8 mouse cellular contexts compared by ENCODE assay signal in genomic region chr11:44581277-44581683, GRCm38 (mm10). TPM values are rescaled to one million over a fixed set of nuclear protein-coding genes. Genes with fewer than 3 reads are reported as not detected.
DNase-seq lines count a peak whose midpoint lies in the region; ATAC-seq and TF ChIP-seq lines count a peak whose summit lies in the region.

No protein-coding gene starts in this region.

- no peaks in the 10 kb centered on the region for H3K36me3 ChIP-seq in heart, postnatal 0 days (replicated peaks; ENCODE audit: control insufficient read depth, insufficient read depth, low read length)
- no peaks in the 10 kb centered on the region for H3K36me3 ChIP-seq in liver, embryonic 16.5 days (ENCODE audit: control insufficient read depth, insufficient read depth)

- peak; percentile 68 for TF ChIP-seq CTCF in layer of hippocampus, adult 2 months (conservative IDR thresholded peaks at IDR 0.05)
- TF ChIP-seq CTCF in heart, postnatal 0 days (IDR thresholded peaks at IDR 0.05; ENCODE audit: low read depth): peak; percentile 58

- peak; percentile 85 for ATAC-seq in common myeloid progenitor, adult 5-6 weeks (replicated peaks; ENCODE audit: low read depth, poor library complexity, severe bottlenecking)
- peak; percentile 71 for ATAC-seq in heart, postnatal 0 days (ENCODE audit: insufficient read depth, low read depth)
- ATAC-seq in liver, embryonic 16.5 days (ENCODE audit: low read depth): peak; percentile 55

- no peak overlapping the region for H3K9ac ChIP-seq in heart, postnatal 0 days (replicated peaks; ENCODE audit: low read depth, low read length)
- no peak overlapping the region for H3K9ac ChIP-seq in liver, embryonic 16.5 days (ENCODE audit: low read depth, low read length)

- DNase-seq in layer of hippocampus, adult 2 months (ENCODE audit: low spot score in 2 of 2): no peak
- no peak for DNase-seq in layer of hippocampus, adult 9-10 months (ENCODE audit: low spot score)
- DNase-seq in ZHBTc4 (ENCODE audit: low read depth, low spot score): peak; percentile 87
- DNase-seq in heart, postnatal 0 days (ENCODE audit: low spot score): peak; percentile 67
- peak; percentile 43 to 73 for DNase-seq in spleen, postnatal 4 days (ENCODE audit: low spot score in 2 of 2)
- no peak for DNase-seq in urinary bladder, postnatal 4 days (ENCODE audit: low spot score in 2 of 2)

- H3K4me2 ChIP-seq in heart, postnatal 0 days (ENCODE audit: low read depth, low read length): peak overlapping the region; percentile 38; the same call in 1 of the 2 replicates
- H3K4me2 ChIP-seq in liver, embryonic 16.5 days (ENCODE audit: low read depth, low read length): peak overlapping the region; percentile 24

- H3K9me3 ChIP-seq in heart, postnatal 0 days (replicated peaks; ENCODE audit: control insufficient read depth, low read length): no peaks in the 10 kb centered on the region
- H3K9me3 ChIP-seq in liver, embryonic 16.5 days (replicated peaks; ENCODE audit: control insufficient read depth, low read length): no peaks in the 10 kb centered on the region

- 28% methylated on average over 11 of the region's 11 CpGs for WGBS in heart, postnatal 0 days
- WGBS in liver, embryonic 16.5 days (ENCODE audit: insufficient replicate concordance): 9% methylated on average over 11 of the region's 11 CpGs

- no peak for TF ChIP-seq EP300 in heart, postnatal 0 days (IDR thresholded peaks at IDR 0.05; ENCODE audit: low read depth)

- no peaks in the 10 kb centered on the region for H3K4me1 ChIP-seq in heart, postnatal 0 days (ENCODE audit: control insufficient read depth, insufficient read depth)
- peaks cover 4% of the 10 kb centered on the region for H3K4me1 ChIP-seq in liver, embryonic 16.5 days (ENCODE audit: control insufficient read depth, low read depth, low read length)

- no peaks in the 10 kb centered on the region for H3K27me3 ChIP-seq in heart, postnatal 0 days (ENCODE audit: control insufficient read depth, insufficient read depth, low read length)
- no peaks in the 10 kb centered on the region for H3K27me3 ChIP-seq in liver, embryonic 16.5 days (ENCODE audit: control insufficient read depth, insufficient read depth, low read depth, low read length)

- no peak overlapping the region for H3K27ac ChIP-seq in layer of hippocampus, adult 2 months
- H3K27ac ChIP-seq in heart, postnatal 0 days (ENCODE audit: low read depth): no peak overlapping the region
- no peak overlapping the region for H3K27ac ChIP-seq in liver, embryonic 16.5 days (ENCODE audit: low read length)

- H3K4me3 ChIP-seq in layer of hippocampus, adult 2 months: no peak overlapping the region
- H3K4me3 ChIP-seq in heart, postnatal 0 days (ENCODE audit: low read depth, low read length): no peak overlapping the region
- H3K4me3 ChIP-seq in liver, embryonic 16.5 days (ENCODE audit: low read depth, low read length): no peak overlapping the region

RNA-seq across cellular contexts. Expression of gene Ebf1, which starts 35.8 kb away (rescaled TPM):
- total RNA-seq in layer of hippocampus, adult 2 months (2021): 1 to 10 TPM; 2.3 to 3.4 TPM
- not detected in 2 replicates for total RNA-seq in common myeloid progenitor, adult 5-6 weeks (2017)
- 8.1 and 12.8 TPM in 2 replicates for total RNA-seq in heart, postnatal 0 days (2014; rRNA removed; ENCODE audit: low replicate concordance)
- 10.4 and 10.5 TPM in 2 replicates for polyA plus RNA-seq in heart, postnatal 0 days (2015; fragmentation: Nextera tagmentation; extraction: Ambion mirVana)
- polyA plus RNA-seq in liver, embryonic 16.5 days (2015; fragmentation: Nextera tagmentation; extraction: Ambion mirVana): 2.2 and 2.8 TPM in 2 replicates

Comparison
In these comparisons a context has a peak if more than half of its experiments do, and no peak if none do; other contexts are left out.
1. DNase-seq: peak in ZHBTc4 (single experiment), heart, postnatal 0 days (single experiment) and spleen, postnatal 4 days (2 of 2); none in layer of hippocampus, adult 2 months (0 of 2), layer of hippocampus, adult 9-10 months (single experiment) and urinary bladder, postnatal 4 days (0 of 2).
2. Peak in every context shown above with its lines, with median percentiles within 50 percentile points of each other: ATAC-seq.